In genomic region chr11:4661324-4661723, GRCm38 (mm10) we compare ENCODE assay signal across 10 mouse cellular contexts. TPM values are rescaled to one million over a fixed set of nuclear protein-coding genes. Genes with fewer than 3 reads are reported as not detected.
DNase-seq lines count a peak whose midpoint lies in the region; ATAC-seq and TF ChIP-seq lines count a peak whose summit lies in the region.
"Had no signal": no experiment of that assay in that cellular context is flagged by ENCODE, and none has a peak within 500 bp of the region (broad histone marks: within the 10 kb centered on the region; RNA-seq: fewer than 3 reads in every experiment).

No protein-coding gene starts in this region.

- no peaks in the 10 kb centered on the region; the same call in none of the 2 replicates for H3K36me3 ChIP-seq in kidney, adult 2 months (ENCODE audit: control insufficient read depth, insufficient read depth, low read length)
- H3K36me3 ChIP-seq in kidney, embryonic 14.5 days (ENCODE audit: control insufficient read depth, insufficient read depth, low read length), result peaks cover 30% of the 10 kb centered on the region
- H3K36me3 ChIP-seq in CH12.LX (replicated peaks in 1 of 2; ENCODE audit: control insufficient read depth in 1 of 2, insufficient read depth in 1 of 2, low read length in 1 of 2), result peaks cover 35 to 56% of the 10 kb centered on the region in 2 experiments
- peaks cover 7% of the 10 kb centered on the region for H3K36me3 ChIP-seq in liver, embryonic 16.5 days (ENCODE audit: control insufficient read depth, insufficient read depth)
- H3K36me3 ChIP-seq in hindbrain, embryonic 10.5 days, result peaks cover 79% of the 10 kb centered on the region

- TF ChIP-seq EP300 in CH12.LX (IDR thresholded peaks at IDR 0.05; ENCODE audit: low read length), result peak; percentile 81

- no peak overlapping the region for H3K9ac ChIP-seq in kidney, embryonic 14.5 days (ENCODE audit: low read depth, low read length)
- peak overlapping the region; percentile 12; the same call in 1 of the 2 replicates for H3K9ac ChIP-seq in CH12.LX (ENCODE audit: insufficient read depth, low read depth)
- H3K9ac ChIP-seq in liver, embryonic 16.5 days (ENCODE audit: low read depth, low read length), result peak overlapping the region; percentile 5; the same call in 1 of the 2 replicates

- no peak for TF ChIP-seq RAD21 in CH12.LX (IDR thresholded peaks at IDR 0.05; ENCODE audit: low read depth, low read length)

- dilution Hi-C loops in CH12.LX (cut with MboI; ENCODE audit: extremely low pct_ligation_motif_present, extremely low pct_unique_long_range_greater_than_20kb, low sequenced_read_pairs), result no loop called here

- no peaks in the 10 kb centered on the region for H3K27me3 ChIP-seq in kidney, adult 2 months (replicated peaks; ENCODE audit: control insufficient read depth, insufficient read depth, low read length)
- H3K27me3 ChIP-seq in kidney, embryonic 14.5 days (ENCODE audit: control insufficient read depth, insufficient read depth, low read length), result no peaks in the 10 kb centered on the region
- H3K27me3 ChIP-seq in CH12.LX (replicated peaks), result no peaks in the 10 kb centered on the region
- H3K27me3 ChIP-seq in liver, embryonic 16.5 days (ENCODE audit: control insufficient read depth, insufficient read depth, low read depth, low read length), result no peaks in the 10 kb centered on the region
- H3K27me3 ChIP-seq in hindbrain, embryonic 10.5 days (ENCODE audit: insufficient read depth, poor library complexity, severe bottlenecking), result no peaks in the 10 kb centered on the region

- peak; percentile 60 for DNase-seq in kidney, adult 2 months
- DNase-seq in CH12.LX (ENCODE audit: extremely low read depth), result peak; percentile 92
- peak; percentile 48 for DNase-seq in c-Kit-negative CD71-positive TER-119-positive erythroid progenitor cells, embryonic 14.5 days (ENCODE audit: low read depth, low spot score)
- no peak for DNase-seq in retina, embryonic 14.5 days (ENCODE audit: low spot score)
- no peak for DNase-seq in cerebellum, adult 8-10 months
- DNase-seq in hindbrain, embryonic 10.5 days (ENCODE audit: low spot score), result no peak

- in situ Hi-C loops in CH12.LX (cut with MboI; ENCODE audit: low pct_ligation_motif_present, low pct_unique_long_range_greater_than_20kb, low sequenced_read_pairs), result no loop called here

- no peak overlapping the region for H3K4me3 ChIP-seq in kidney, adult 2 months (ENCODE audit: insufficient read depth, low read depth, low read length)
- no peak overlapping the region for H3K4me3 ChIP-seq in kidney, embryonic 14.5 days (ENCODE audit: low read length)
- H3K4me3 ChIP-seq in CH12.LX (replicated peaks in 1 of 3; ENCODE audit: low read depth in 2 of 3, low read length in 2 of 3, poor library complexity in 1 of 3), result no peak overlapping the region
- no peak overlapping the region for H3K4me3 ChIP-seq in liver, embryonic 16.5 days (ENCODE audit: low read depth, low read length)
- H3K4me3 ChIP-seq in hindbrain, embryonic 10.5 days, result no peak overlapping the region

- H3K79me2 ChIP-seq in CH12.LX (replicated peaks; ENCODE audit: control insufficient read depth, extremely low read depth, insufficient read depth, poor library complexity, severe bottlenecking), result no peaks in the 10 kb centered on the region

- TF ChIP-seq POLR2A in kidney, adult 2 months (IDR thresholded peaks at IDR 0.05; ENCODE audit: low read depth, low read length), result no peak
- TF ChIP-seq POLR2A in CH12.LX (IDR thresholded peaks at IDR 0.05; ENCODE audit: low read depth, low read length), result peak; percentile 31; the same call in 1 of the 2 replicates

- no peak overlapping the region for H3K27ac ChIP-seq in kidney, adult 2 months (ENCODE audit: insufficient read depth, low read depth, low read length)
- H3K27ac ChIP-seq in kidney, embryonic 14.5 days (ENCODE audit: low read depth, low read length), result no peak overlapping the region
- peak overlapping the region; percentile 27; the same call in 1 of the 2 replicates for H3K27ac ChIP-seq in CH12.LX (ENCODE audit: insufficient read depth, low read depth)
- H3K27ac ChIP-seq in liver, embryonic 16.5 days (ENCODE audit: low read length), result peak overlapping the region; percentile 65
- H3K27ac ChIP-seq in hindbrain, embryonic 10.5 days, result no peak overlapping the region

- H3K9me3 ChIP-seq in kidney, embryonic 14.5 days (ENCODE audit: control insufficient read depth, low read length), result no peaks in the 10 kb centered on the region
- no peaks in the 10 kb centered on the region for H3K9me3 ChIP-seq in CH12.LX (replicated peaks; ENCODE audit: low read length)
- H3K9me3 ChIP-seq in liver, embryonic 16.5 days (replicated peaks; ENCODE audit: control insufficient read depth, low read length), result no peaks in the 10 kb centered on the region
- no peaks in the 10 kb centered on the region for H3K9me3 ChIP-seq in hindbrain, embryonic 10.5 days

- TF ChIP-seq CTCF in kidney, adult 2 months (conservative IDR thresholded peaks at IDR 0.05; ENCODE audit: insufficient read depth, insufficient read length, low read depth, low read length), result no peak
- TF ChIP-seq CTCF in CH12.LX (conservative IDR thresholded peaks at IDR 0.05 in 1 of 2, IDR thresholded peaks at IDR 0.05 in 1 of 2; ENCODE audit: low read depth in 2 of 2, low read length in 2 of 2), result no peak

- no peak for ATAC-seq in kidney, embryonic 14.5 days (ENCODE audit: low FRiP score, low TSS enrichment)
- ATAC-seq in liver, embryonic 16.5 days (ENCODE audit: low read depth), result peak; percentile 73

- no peaks in the 10 kb centered on the region for H3K4me1 ChIP-seq in kidney, adult 2 months (ENCODE audit: control insufficient read depth, insufficient read depth, low read length)
- H3K4me1 ChIP-seq in kidney, embryonic 14.5 days (ENCODE audit: control insufficient read depth, insufficient read depth, low read length), result no peaks in the 10 kb centered on the region
- peaks cover 3 to 29% of the 10 kb centered on the region in 2 experiments for H3K4me1 ChIP-seq in CH12.LX (ENCODE audit: control insufficient read depth in 1 of 2, insufficient read depth in 2 of 2)
- H3K4me1 ChIP-seq in liver, embryonic 16.5 days (ENCODE audit: control insufficient read depth, low read depth, low read length), result peaks cover 23% of the 10 kb centered on the region
- H3K4me1 ChIP-seq in hindbrain, embryonic 10.5 days (replicated peaks), result no peaks in the 10 kb centered on the region

- H3K4me2 ChIP-seq in kidney, embryonic 14.5 days (replicated peaks; ENCODE audit: low read depth, low read length), result no peak overlapping the region
- peak overlapping the region; percentile 62 for H3K4me2 ChIP-seq in CH12.LX (ENCODE audit: insufficient read depth, low read depth, poor library complexity, severe bottlenecking)
- H3K4me2 ChIP-seq in liver, embryonic 16.5 days (ENCODE audit: low read depth, low read length), result peak overlapping the region; percentile 30; the same call in 1 of the 2 replicates

- WGBS in kidney, adult 2 months, result 61% methylated on average over 4 of the region's 4 CpGs
- 95% methylated on average over 4 of the region's 4 CpGs for WGBS in kidney, embryonic 14.5 days
- WGBS in liver, embryonic 16.5 days (ENCODE audit: insufficient replicate concordance), result 65% methylated on average over 4 of the region's 4 CpGs
- WGBS in hindbrain, embryonic 10.5 days, result 89% methylated on average over 4 of the region's 4 CpGs

TF ChIP-seq in CH12.LX, 34 proteins besides CTCF, POLR2A, EP300 and RAD21 (continues in another document):
- TF ChIP-seq ELF1 (IDR thresholded peaks at IDR 0.05; ENCODE audit: low read depth, low read length) (no peak), SMC3 (IDR thresholded peaks at IDR 0.05; ENCODE audit: low read depth, low read length) (no peak), MAZ (IDR thresholded peaks at IDR 0.05; ENCODE audit: low read depth, low read length) (no peak), ZKSCAN1 (IDR thresholded peaks at IDR 0.05; ENCODE audit: borderline replicate concordance, low read depth, low read length) (no peak), USF2 (conservative IDR thresholded peaks at IDR 0.05; ENCODE audit: low read depth, low read length) (no peak), MYC (IDR thresholded peaks at IDR 0.05; ENCODE audit: low read depth, low read length) (0 out of 2 replicates have a peak, but pooled peaks have one; percentile 41), HCFC1 (IDR thresholded peaks at IDR 0.05; ENCODE audit: low read depth, low read length) (no peak), TBP (conservative IDR thresholded peaks at IDR 0.05; ENCODE audit: low read depth, low read length) (no peak)

RNA-seq across cellular contexts. Expression of gene Ascc2, which starts 23.8 kb away (rescaled TPM):
- 17.7 and 18.0 TPM in 2 replicates for polyA plus RNA-seq in kidney, adult 2 months (2012; rRNA removed)
- 20.9 and 36.2 TPM in 2 replicates for polyA plus RNA-seq in kidney, embryonic 14.5 days (2014; fragmentation: Nextera tagmentation; extraction: Ambion mirVana)
- total RNA-seq in CH12.LX (2012; rRNA removed) (34.6 and 37.2 TPM in 2 replicates), CH12.LX (2014; rRNA removed) (25.1 and 26.0 TPM in 2 replicates)
- 50.4 and 52.9 TPM in 2 replicates for polyA plus RNA-seq in CH12.LX (2012; ENCODE audit: insufficient read length, low read depth)
- polyA plus RNA-seq in liver, embryonic 16.5 days (2015; fragmentation: Nextera tagmentation; extraction: Ambion mirVana), result 16.5 and 18.2 TPM in 2 replicates
- 33.9 and 35.9 TPM in 2 replicates for polyA plus RNA-seq in hindbrain, embryonic 10.5 days (2016; fragmentation: Nextera tagmentation; extraction: Ambion mirVana)

RNA-seq across cellular contexts. Expression of gene Gm11032, which starts 41.5 kb away (rescaled TPM):
- not detected in 2 replicates for polyA plus RNA-seq in kidney, adult 2 months (2012; rRNA removed)
- not detected in 2 replicates for polyA plus RNA-seq in kidney, embryonic 14.5 days (2014; fragmentation: Nextera tagmentation; extraction: Ambion mirVana)
- total RNA-seq in CH12.LX (2012; rRNA removed) (not detected in 2 replicates), CH12.LX (2014; rRNA removed) (not detected in 2 replicates)
- polyA plus RNA-seq in CH12.LX (2012; ENCODE audit: insufficient read length, low read depth), result not detected in 2 replicates
- not detected in 2 replicates for polyA plus RNA-seq in liver, embryonic 16.5 days (2015; fragmentation: Nextera tagmentation; extraction: Ambion mirVana)
- polyA plus RNA-seq in hindbrain, embryonic 10.5 days (2016; fragmentation: Nextera tagmentation; extraction: Ambion mirVana), result not detected in 2 replicates
- total RNA-seq: adrenal gland, postnatal 36 days; left cerebral cortex, postnatal 25 days had no signal

RNA-seq across cellular contexts. Expression of gene Uqcr10, which starts 42.8 kb away (rescaled TPM):
- 2,120 and 2,704 TPM in 2 replicates for polyA plus RNA-seq in kidney, adult 2 months (2012; rRNA removed)
- 800 and 1,083 TPM in 2 replicates for polyA plus RNA-seq in kidney, embryonic 14.5 days (2014; fragmentation: Nextera tagmentation; extraction: Ambion mirVana)
- total RNA-seq in CH12.LX (2012; rRNA removed), result 1,522 and 1,539 TPM in 2 replicates
- total RNA-seq in CH12.LX (2014; rRNA removed), result 905 and 1,007 TPM in 2 replicates
- polyA plus RNA-seq in CH12.LX (2012; ENCODE audit: insufficient read length, low read depth), result 740 and 776 TPM in 2 replicates
- polyA plus RNA-seq in liver, embryonic 16.5 days (2015; fragmentation: Nextera tagmentation; extraction: Ambion mirVana), result 606 and 617 TPM in 2 replicates
- 696 and 709 TPM in 2 replicates for polyA plus RNA-seq in hindbrain, embryonic 10.5 days (2016; fragmentation: Nextera tagmentation; extraction: Ambion mirVana)

RNA-seq across cellular contexts. Expression of gene Zmat5, which starts 43.2 kb away (rescaled TPM):
- polyA plus RNA-seq in kidney, adult 2 months (2012; rRNA removed), result 62.6 and 65.1 TPM in 2 replicates
- polyA plus RNA-seq in kidney, embryonic 14.5 days (2014; fragmentation: Nextera tagmentation; extraction: Ambion mirVana), result 59.8 and 77.4 TPM in 2 replicates
- total RNA-seq in CH12.LX (2012; rRNA removed) (74.8 and 75.2 TPM in 2 replicates), CH12.LX (2014; rRNA removed) (27.9 and 35.9 TPM in 2 replicates)
- polyA plus RNA-seq in CH12.LX (2012; ENCODE audit: insufficient read length, low read depth), result 41.8 and 51.4 TPM in 2 replicates
- polyA plus RNA-seq in liver, embryonic 16.5 days (2015; fragmentation: Nextera tagmentation; extraction: Ambion mirVana), result 21.4 and 21.7 TPM in 2 replicates
- 84.0 and 104 TPM in 2 replicates for polyA plus RNA-seq in hindbrain, embryonic 10.5 days (2016; fragmentation: Nextera tagmentation; extraction: Ambion mirVana)

Comparison
In these comparisons a context has a peak if more than half of its experiments do, and no peak if none do; other contexts are left out.
1. DNase-seq: peak in kidney, adult 2 months (single experiment), CH12.LX (single experiment) and c-Kit-negative CD71-positive TER-119-positive erythroid progenitor cells, embryonic 14.5 days (single experiment); none in retina, embryonic 14.5 days (single experiment), cerebellum, adult 8-10 months (single experiment) and hindbrain, embryonic 10.5 days (single experiment).
2. H3K27ac ChIP-seq: peak in CH12.LX (single experiment) and liver, embryonic 16.5 days (single experiment); none in kidney, adult 2 months (single experiment), kidney, embryonic 14.5 days (single experiment) and hindbrain, embryonic 10.5 days (single experiment).